Mouse (Mus musculus): ENCODE results near the gene Aloxe3. TPM values are rescaled to one million over a fixed set of nuclear protein-coding genes. Genes with fewer than 3 reads are reported as not detected.
A peak's percentile ranks its signal among the peaks of the same experiment; 100 is the strongest.
"Not testable (repeated sequence)": the region's sequence is repeated elsewhere in the genome, so short reads cannot be mapped to it uniquely, and the experiment has no call there.

Aloxe3 gene
- total RNA-seq (2021), result 1 to 10 TPM; 1.1 to 1.6 TPM
- long read RNA-seq, experiment 1, result 0 reads
- long read RNA-seq, experiment 2, partial matches to known transcripts, result 1 of 2 reads
- long read RNA-seq, experiment 2, other reads (novel, unspliced or antisense), result 0 of 2 reads

GRCm38 (mm10) chr11:69125852-69125918, at the start of gene Aloxe3:
Gene Aloxe3 (plus strand): TSS chr11:69125896.
- DNase-seq (ENCODE audit: low spot score in 2 of 2), result no peak

- no peak for DNase-seq (ENCODE audit: low spot score in 2 of 2)
These were observed 49.1 kb upstream of the Aloxe3 start for GRCm38 (mm10) chr11:69076572-69076971.

DNA sequence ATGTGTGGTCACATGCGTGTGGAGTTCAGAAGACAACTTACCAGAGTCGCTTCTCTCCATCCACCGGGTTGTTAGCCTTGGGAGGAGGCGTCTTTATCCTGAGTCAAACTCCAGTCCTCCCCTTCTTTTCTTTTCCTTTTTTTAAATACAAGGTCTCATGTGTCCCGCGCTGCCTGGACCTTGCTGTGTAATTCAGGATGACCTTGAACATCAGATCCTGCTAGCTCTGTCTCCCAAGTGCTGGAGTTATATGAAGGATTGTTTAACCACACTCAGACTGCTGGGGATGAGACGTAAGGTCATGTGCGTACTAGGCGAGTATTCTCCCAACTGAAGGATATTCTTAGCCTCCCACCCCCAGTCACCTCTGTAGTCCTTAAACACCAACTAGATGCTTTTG, 48.4 kb upstream of the Aloxe3 start:
- no peak for DNase-seq (ENCODE audit: low spot score in 2 of 2)

DNA sequence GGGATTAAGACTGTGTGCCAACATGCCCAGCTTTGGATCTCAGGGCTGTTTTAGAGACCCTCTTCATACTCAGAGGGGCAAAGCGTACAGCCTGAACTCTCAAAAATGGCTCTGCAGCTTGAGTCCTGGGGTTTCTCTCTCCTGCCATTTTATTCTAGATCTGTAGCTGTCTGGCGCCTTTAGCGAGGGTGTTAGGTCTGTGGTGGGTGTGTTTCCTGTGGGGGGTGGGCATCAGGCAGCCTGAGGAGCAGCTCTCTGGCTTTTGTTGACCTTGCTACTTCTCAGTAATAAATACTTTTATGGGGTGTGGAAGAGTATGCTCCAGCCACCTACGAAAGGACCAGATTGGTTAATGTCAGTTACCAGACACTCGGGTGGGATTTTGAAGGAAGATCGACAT, 47.7 kb upstream of the Aloxe3 start:
- DNase-seq (ENCODE audit: low spot score in 2 of 2), result no peak

DNA sequence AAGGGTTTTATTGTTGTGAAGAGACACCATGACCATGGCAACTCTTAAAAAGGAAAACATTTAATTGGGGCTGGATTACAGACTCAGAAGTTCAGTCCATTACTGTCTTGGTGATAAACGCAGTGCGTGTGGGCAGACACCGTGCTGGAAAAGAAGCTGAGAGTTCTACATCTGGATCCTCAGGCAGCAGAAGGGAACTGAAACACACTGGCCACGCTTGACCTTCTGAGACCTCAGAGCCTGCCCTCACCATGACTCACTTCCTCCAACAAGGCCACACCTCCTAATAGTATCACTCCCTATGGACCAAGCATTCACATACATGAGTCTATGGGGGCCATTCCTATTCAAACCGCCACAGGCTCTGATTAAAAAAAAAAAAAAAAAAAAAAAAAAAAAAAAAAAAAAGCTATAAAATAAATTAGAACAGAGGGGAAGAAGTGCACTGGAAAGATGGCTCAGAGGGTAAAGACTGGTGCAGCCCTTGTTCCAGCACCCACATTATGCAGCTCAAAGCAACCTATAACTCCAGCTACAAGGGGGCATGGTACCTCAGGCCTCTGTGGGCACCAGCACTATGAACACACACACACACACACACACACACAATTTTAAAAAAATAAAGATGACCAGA, 46.8 kb upstream of the Aloxe3 start:
- DNase-seq (ENCODE audit: low spot score in 2 of 2), result peak in 1 of 2 experiments; percentile 22

GRCm38 (mm10) chr11:69080102-69080854, 45.4 kb upstream of the Aloxe3 start:
- DNase-seq (ENCODE audit: low spot score in 2 of 2), result no peak

DNA sequence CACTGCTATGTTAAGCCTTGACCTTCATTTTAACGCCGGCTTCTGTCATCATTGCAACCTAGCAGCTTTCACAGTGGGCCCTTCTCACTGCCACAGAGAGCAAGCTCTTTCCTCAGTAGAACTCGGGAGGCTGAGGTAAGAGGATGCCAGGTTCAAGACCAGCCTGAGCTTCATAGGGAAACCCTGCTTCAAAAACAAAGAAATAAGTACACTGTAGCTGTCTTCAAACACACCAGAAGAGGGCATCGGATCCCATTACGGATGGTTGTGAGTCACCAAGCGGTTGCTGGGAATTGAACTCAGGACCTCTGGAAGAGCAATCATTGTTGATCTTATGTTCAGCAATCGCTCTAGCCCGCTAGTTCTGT, 44.9 kb upstream of the Aloxe3 start:
- no peak for DNase-seq (ENCODE audit: low spot score in 2 of 2)

DNA sequence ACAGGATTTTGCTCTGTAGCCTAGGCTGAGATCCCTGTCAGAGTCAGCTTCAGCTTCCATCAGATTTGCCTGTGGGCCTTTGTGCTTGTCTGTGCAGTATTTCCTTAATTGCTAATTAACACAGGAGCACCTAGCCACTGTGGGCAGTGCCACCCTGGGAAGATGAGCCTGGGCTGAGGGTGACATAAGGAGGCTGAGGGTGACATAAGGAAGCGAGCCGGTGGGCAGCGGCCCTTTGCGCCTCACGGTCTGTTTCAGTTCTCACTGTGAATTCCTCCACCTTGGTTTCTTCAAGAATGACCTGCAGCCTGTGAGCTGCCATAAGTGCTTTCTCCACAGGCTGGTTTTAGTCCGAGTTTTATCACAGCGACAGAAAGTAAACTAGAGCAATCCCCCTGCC, 44.1 kb upstream of the Aloxe3 start:
- no peak for DNase-seq (ENCODE audit: low spot score in 2 of 2)

DNA sequence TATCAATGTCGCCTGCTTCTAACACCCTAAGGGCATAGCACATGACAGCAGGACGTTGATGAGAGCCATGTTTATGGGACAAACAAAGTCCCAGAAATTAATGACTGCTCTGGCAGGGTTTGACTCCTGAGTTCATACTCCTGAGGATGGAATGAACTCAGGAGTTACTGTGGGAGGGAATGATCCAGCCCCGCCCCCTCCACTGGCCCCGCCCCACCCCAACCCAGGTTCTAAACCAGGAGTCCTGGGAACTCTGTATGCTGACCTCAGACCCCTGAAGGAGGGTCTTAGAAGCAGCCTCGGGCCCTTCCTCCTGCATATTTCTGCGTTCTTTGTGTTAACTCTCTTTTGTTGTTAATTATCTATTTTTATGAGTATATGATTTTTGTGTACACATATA, 40.1 kb upstream of the Aloxe3 start:
- DNase-seq (ENCODE audit: low spot score in 2 of 2), result peak in 1 of 2 experiments; percentile 16

DNA sequence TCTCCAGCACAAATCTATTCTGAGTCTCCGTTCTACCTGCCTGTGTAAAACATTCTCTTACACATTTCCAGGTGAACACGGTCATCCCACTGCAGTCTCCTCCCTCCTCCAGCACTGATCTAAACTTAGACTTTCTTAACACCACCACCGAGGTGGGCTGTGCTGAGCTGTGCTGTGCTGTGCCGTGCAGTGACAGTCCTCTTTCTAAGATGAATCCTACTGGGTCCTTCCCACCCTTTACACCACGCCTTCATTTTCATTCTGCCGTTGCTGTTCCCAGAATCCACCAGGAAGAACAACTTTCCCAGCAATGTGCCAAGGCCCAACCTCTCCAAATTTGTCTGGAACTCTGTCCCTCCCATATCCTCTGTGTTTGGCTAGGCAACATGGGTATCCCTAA, 39.3 kb upstream of the Aloxe3 start:
- peak in 1 of 2 experiments; percentile 12 for DNase-seq (ENCODE audit: low spot score in 2 of 2)

GRCm38 (mm10) chr11:69087082-69087481, 38.6 kb upstream of the Aloxe3 start:
- DNase-seq (ENCODE audit: low spot score in 2 of 2), result peak in 1 of 2 experiments; percentile 20

DNA sequence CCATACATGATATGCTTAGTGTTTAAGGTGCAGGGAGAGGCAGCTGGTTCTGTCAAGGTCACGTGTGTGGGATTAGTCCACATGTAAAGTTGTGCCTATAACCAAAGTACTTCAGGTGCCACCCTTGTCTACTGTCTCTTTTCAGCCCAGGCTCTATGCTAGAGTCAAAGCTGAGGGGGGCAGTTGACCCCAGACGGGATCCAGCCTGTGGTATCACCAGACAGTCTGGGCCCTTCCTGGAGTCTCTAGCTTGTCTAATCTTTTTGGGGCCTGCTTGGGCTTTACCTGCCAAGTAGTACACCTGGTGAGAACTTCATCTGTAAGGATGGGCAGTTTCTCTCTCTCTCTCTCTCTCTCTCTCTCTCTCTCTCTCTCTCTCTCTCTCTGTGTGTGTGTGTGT, 38.1 kb upstream of the Aloxe3 start:
- peak in 1 of 2 experiments; percentile 14 for DNase-seq (ENCODE audit: low spot score in 2 of 2)

GRCm38 (mm10) chr11:69088103-69088855, 37.4 kb upstream of the Aloxe3 start, which contains the start of gene Vamp2:
Gene Vamp2 (plus strand): TSS chr11:69088490.
- peak; percentile 92 to 95 for DNase-seq (ENCODE audit: low spot score in 2 of 2)

DNA sequence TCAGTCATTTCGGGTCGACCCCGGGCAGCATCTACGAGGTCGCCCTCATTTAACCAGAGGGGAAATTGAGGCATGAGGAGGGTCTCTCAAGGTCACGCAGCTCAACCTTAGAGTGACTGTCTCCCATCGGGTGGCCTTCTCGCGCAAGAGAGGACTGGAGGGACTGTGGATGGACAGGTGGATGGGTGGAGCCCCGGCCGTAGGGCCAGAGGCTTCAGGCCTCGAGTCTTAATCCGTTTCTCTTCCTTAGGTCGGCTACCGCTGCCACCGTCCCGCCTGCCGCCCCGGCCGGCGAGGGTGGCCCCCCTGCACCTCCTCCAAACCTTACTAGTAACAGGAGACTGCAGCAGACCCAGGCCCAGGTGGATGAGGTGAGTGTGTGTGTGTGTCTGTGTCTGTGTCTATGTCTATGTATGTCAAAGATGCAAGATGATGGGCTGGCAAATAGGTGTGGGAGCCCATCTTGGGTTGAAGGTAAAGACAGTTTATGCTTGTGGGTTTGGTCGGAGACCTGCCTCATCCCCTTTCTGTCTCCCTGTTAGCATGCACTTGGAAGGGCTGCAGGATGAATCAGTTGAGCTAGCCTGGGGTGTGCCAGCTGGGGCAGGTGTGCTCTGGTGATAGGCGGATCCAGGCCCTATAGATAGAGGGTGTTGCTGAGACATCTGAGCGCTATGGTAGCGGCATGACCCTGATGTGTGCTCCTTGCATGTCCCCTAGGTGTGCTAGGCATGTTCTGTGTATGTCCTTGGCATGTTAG, 36.7 kb upstream of the Aloxe3 start:
- peak in 1 of 2 experiments; percentile 23 for DNase-seq (ENCODE audit: low spot score in 2 of 2)

DNA sequence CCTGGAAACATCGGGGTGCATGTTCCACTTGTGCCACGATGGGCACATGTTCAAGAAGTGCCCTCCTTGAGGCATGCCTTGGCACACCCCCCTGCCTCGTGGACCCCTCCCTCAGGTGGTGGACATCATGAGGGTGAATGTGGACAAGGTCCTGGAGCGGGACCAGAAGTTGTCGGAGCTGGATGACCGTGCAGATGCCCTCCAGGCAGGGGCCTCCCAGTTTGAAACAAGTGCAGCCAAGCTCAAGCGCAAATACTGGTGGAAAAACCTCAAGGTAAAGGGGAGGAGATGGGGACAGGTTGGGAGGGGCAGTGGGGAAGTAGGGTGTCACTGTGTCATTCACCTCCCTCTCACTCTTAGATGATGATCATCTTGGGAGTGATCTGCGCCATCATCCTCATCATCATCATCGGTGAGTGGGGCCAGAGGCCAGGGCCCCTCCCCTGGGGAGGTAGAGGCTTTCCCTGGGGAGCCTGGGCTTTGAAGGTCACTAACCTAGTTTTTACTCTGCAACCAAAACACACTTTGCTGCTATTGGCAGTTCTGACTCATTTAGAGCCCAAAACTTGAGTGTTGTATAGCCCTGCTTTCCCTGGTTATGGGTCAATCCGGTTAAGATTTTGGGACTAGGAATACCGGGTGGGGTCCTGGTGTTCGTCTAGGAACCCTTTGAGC, 35.9 kb upstream of the Aloxe3 start:
- DNase-seq (ENCODE audit: low spot score in 2 of 2), result no peak

GRCm38 (mm10) chr11:69090367-69090766, 35.3 kb upstream of the Aloxe3 start:
- DNase-seq (ENCODE audit: low spot score in 2 of 2), result peak in 1 of 2 experiments; percentile 20

GRCm38 (mm10) chr11:69091566-69092385, 33.9 kb upstream of the Aloxe3 start:
- DNase-seq (ENCODE audit: low spot score in 2 of 2), result peak in 1 of 2 experiments; percentile 22

- peak; percentile 87 to 94 for DNase-seq (ENCODE audit: low spot score in 2 of 2)
These were observed 33.3 kb upstream of the Aloxe3 start for GRCm38 (mm10) chr11:69092386-69092751.

GRCm38 (mm10) chr11:69092871-69093270, 32.8 kb upstream of the Aloxe3 start:
- DNase-seq (ENCODE audit: low spot score in 2 of 2), result no peak

DNA sequence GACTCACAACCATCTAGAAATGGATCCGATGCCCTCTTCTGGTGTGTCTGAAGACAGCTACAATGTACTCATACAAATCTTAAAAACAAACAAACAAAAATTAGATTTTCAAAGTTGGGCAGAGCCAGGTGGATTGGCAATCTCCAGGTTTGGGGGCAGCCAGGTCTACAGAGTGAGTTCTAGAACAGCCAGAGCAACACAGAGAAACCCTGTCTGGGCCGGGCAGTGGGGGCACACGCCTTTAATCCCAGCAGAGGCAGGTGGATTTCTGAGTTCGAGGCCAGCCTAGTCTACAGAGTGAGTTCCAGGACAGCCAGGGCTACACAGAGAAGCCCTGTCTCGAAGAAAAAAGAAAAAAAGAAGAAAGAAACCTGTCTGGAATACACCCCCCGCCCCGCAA, 31.8 kb upstream of the Aloxe3 start:
- not testable (repeated sequence) for DNase-seq (ENCODE audit: low spot score in 2 of 2)

All from adrenal gland, adult 18-20 months (tissue).